Mouse (Mus musculus) cerebellum, adult 11-12 months (tissue): ENCODE data around the gene Speg.
A peak's percentile ranks its signal among the peaks of the same experiment; 100 is the strongest.

Experiments used
- DNase-seq: peaks from one replicate; pipeline ENCODE4 v3.0.0; 2022

The Speg gene

GRCm38 (mm10) chr1:75443247-75444024 is 68.3 kb downstream of the Speg start:
- peak; percentile 87 for DNase-seq

- DNase-seq = peak; percentile 72
Measured at GRCm38 (mm10) chr1:75444208-75444607, 69.1 kb downstream of the Speg start.

DNA sequence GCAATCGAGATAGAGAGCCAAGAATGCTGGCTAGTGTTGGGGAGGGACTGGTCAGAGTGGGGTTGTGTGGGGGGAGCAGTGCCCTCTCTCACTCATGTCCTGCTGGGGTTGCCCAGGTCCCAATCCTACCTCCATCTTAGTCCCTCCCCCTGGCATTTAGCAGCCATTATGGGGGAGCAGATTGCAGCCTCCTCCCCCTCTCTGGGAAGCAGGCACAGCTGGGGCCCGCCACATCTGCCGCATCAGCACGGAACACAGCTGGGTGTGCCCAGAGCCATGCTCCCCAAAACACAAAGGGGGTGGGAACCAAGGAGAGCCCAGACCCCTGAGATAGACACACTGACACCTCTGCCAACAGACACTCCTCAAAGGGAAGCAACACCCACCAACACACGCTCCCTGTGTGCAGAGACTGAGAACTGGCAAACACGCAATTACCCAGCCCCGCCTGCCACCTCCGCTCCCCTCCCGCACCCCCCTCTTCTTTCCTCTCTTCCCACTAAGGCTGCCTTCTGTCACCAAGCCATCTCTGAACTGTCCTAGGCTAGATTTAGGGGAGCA is 70.1 kb downstream of the Speg start:
- DNase-seq = peak; percentile 82

DNA sequence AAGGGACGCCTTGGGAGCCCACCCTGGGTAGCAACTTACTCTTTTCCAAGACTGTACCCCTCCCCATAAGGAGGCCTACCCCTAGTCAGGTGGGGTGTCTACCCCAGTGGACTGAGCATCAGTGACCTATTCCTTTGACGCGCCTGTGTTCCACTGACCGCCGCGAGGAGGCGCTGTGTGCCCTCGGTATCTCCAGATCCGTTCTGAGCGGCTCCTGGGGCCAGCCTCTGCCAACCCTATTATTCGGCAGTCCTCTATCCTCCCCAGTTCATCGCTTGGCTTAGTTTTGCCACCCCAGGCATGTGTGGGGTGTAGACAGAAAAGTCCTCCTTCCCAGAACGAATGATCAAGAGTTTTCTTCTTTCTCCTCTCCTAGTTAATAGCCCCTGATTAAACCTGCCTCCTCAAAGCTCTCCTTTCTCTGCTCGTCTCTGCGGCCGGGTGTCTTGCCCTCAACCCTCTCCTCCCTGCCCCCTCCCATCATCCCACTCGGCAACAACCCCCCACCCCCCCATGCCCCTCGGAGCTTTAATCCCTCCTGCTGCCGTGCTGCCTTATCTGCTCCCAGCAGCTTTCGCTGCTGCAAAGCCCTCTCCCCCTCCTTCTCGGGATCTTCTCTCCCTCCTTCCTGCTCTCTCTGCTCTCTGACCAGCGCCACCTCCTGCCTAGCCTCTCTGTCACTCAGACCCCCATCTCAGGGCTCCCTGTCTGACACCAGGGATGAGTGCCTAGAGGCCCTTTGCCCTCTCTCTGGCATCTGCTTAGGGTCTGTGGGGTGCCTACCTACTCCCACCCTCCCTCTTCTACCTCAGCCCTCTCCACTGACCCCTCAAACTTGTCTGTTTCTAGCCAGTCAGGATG is 70.9 kb downstream of the Speg start:
- peak; percentile 89 for DNase-seq

- DNase-seq = peak; percentile 64
Measured at GRCm38 (mm10) chr1:75446656-75447055, 71.6 kb downstream of the Speg start.

GRCm38 (mm10) chr1:75447265-75448051 is 72.4 kb downstream of the Speg start:
- DNase-seq = peak; percentile 43

DNA sequence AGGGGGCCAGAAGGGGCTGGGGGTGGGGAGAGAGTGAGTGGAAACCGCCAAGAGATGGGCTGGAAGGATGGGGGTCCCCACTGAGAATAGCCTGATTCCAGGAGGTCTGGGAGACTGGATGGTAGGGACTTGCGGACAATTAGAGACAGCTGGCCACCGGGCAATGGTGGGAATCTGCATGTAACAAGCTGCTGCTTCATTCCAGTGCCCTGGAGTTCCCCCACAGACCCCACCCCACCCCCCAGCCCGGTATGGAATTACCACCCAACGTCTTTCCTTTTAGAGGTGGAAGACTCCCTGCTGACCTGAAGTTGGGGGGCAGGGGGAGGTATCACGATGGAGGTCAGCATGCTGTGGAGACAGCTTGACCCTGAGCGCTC is 72.9 kb downstream of the Speg start:
- peak; percentile 46 for DNase-seq

- DNase-seq = peak; percentile 45
Measured at GRCm38 (mm10) chr1:75448937-75449336, 73.8 kb downstream of the Speg start.

DNA sequence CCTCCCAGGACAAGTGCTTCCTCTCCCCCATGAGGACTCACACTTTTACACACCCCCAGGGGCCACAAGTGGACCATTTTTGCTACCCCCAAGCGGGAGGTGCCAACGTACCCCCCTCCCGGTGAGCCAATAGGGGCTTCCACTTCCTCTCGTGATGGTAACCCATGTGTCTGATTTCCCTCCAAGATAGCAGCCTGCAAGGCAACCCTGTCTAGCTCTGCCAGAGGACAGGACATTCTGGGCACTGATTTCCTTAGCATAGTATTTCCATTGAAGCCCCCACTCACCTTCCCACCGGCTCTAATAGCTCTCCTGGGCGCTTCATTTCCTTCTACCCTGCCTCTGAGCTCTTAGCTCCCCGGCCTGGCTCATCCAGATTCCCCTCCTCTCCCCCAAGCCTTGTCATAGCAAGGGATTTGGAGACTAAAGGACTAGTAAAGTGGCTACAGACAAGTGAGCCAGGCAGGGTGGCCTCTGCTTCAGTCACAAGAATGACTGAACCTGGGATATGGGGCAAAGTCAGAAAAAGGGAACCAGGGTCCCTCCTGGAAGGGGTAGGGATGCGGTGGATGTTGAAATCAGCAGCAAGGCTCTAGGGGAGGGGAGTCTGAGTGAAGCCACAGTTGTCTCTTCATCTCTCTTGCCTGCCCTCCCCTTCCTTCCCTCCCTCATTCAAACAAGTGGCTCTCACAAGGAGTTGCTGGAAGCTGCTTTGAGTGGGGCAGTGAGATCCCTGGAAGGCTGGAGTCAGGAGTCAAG is 74.5 kb downstream of the Speg start:
- DNase-seq = no peak

DNA sequence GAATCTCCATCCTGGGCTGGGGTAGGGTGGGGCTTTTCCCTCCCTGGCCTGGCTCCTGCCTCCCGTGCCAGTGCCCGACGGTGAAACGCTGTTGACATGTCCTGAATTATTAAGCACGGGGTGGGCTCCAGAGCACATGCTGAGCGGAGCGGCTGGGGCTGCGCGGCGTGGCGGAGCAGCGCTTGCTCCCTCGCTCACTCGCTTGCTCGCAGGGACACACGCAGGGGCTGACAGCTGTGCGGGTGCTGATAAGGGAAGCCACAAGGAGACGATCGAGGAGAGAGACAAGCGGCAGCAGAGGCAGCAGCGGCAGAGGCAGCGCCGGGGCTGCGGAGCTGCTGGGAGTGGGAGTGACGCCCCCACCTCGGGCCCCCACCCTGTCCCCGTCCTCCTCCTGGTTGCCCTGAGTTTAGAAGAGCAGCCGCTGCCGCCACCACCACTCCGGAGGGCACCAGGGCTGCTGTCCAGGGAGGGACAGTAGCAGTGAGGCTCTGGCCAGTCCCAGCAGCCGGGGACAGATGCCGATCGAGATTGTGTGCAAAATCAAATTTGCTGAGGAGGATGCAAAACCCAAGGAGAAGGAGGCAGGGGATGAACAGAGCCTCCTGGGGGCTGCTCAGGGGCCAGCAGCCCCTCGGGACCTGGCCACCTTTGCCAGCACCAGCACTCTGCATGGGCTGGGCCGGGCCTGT is 75.4 kb downstream of the Speg start, which contains the start of gene Asic4:
Gene Asic4, plus strand, starts transcription at position 123 of the 692 bp plus-strand sequence.
- no peak for DNase-seq

DNA sequence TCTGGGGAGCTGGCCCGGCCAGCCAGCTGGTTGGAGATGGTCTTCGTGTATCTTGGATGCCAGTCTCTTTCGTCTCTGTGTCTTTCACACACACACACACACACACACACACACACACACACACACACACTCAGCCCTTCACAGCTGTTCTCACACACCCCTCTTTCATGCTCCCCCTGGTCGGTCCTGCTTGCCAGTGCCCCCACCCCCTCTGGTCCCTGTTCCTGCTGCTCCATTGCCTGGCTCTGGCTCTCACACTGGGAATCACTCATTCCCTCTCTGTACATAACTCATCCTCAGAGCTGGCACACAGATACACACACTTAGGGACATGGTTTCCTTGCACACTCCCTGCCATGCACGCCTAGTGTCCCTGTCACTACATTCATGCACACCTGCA is 76.8 kb downstream of the Speg start:
- DNase-seq = no peak

DNA sequence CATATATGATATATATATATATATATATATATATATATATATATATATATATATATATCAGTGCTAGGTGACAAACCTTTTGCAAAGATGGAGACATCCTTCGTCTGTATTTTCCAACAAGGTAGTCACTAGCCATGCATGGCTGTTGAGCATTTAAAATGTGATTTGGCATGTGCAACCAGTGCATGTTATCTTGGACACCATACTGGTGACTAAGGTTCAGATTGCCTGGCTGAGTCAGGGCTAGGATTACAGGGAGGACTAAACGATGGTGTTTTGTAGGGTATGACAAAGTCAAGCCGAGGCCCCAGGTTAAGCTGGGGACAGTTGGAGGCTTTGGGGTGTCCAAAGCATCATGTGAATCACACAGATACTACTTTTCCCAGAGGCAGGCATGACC is 80.3 kb downstream of the Speg start:
- DNase-seq = no peak

GRCm38 (mm10) chr1:75455948-75456347 is 80.9 kb downstream of the Speg start:
- no peak for DNase-seq

- peak; percentile 40 for DNase-seq
Measured at GRCm38 (mm10) chr1:75456746-75457564, 81.9 kb downstream of the Speg start.

DNA sequence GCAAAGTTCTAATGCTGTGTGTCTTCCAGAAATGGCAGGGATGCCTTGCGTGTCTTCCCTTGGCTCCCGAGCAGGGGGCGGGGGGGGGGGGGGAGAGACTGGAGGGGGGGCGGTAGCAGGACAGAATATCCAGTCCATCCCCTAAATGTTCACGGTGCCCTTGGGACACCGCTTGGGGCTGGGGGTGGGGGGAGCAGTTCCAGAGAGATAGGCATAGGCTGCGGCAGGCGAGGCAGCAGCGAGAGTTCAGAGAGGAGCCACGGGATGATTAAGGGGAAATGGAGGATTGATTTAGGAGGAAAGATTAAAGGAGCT is 82.6 kb downstream of the Speg start:
- no peak for DNase-seq

- DNase-seq = peak; percentile 46
Measured at GRCm38 (mm10) chr1:75458025-75458788, 83.1 kb downstream of the Speg start.

DNA sequence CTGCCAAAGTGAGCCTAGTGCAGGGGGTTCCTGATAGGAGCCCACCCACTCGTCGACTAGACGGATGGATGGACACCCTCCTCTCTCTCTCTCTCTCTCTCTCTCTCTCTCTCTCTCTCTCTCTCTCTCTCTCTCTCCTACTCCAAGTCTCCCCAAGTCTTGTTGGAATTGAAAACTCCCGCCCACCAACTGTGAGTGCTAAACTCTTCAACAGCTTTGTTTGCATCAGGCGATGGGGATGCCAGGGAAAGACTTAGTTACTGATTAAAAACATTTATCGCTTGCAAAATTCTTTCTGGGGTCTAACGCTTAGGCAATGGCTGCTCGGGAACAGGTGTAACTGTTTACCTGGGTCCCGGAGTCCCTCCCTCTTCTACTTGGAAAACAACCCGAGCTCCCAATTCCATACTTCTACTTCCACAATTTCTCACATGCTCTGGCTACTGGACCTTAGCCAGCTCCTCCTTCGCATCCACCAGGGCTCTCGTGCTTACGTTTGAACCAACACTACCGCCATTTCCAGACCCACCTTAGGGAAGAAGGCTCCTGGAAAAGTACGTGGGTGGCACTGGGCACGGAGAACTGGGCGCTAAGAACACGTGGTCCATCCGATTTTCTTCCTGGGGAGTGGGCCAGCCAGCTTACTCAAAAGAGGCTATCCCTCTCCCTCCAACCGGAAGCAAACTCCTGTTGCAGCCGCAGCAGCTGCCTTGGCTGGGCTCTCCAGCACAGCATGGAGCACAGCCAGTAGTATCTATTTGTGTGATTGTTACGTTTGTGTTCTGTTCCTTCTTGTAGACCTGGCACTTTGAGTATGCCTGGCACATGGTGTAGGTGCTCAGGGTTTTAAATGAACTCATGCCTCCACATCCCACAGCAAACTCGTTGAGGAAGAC is 83.9 kb downstream of the Speg start:
- no peak for DNase-seq

- no peak for DNase-seq
Measured at GRCm38 (mm10) chr1:75460297-75460696, 85.2 kb downstream of the Speg start.

DNA sequence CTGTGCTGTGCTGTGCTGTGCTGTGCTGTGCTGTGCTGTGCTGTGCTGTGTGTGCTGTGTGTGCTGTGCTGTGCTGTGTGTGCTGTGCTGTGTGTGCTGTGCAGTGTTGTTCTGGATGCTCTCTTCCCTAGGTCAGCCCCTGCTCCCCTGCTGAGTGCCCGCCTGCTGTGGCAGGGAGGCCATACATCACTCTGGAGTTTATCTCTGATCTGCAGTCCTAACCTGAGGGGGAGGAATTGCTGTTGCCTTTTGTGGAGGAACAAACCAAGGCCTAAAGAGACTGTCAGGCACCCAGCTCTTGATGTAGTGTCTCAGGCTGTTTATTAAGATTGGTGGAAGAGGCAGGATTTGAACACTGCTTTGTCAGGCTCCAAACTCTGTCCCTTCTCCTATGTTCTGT is 87.5 kb downstream of the Speg start:
- no peak for DNase-seq
